Mouse (Mus musculus): Measurements from ENCODE around the gene Catsper1.

- TF ChIP-seq CTCF (IDR thresholded peaks at IDR 0.05; ENCODE audit: borderline replicate concordance, extremely low read depth, insufficient read depth, insufficient read length) (no peak), POLR2A (IDR thresholded peaks at IDR 0.05; ENCODE audit: borderline replicate concordance, extremely low read depth, insufficient read depth, insufficient read length, poor library complexity, severe bottlenecking) (no peak)
Measured at GRCm38 (mm10) chr19:5345297-5346131, 10.0 kb downstream of the Catsper1 start.

Measured in brain, embryonic 14.5 days (tissue).